Mouse (Mus musculus) retina, postnatal 7 days (tissue): ENCODE measurements at regions not wholly inside any gene's neighbourhood (a gene's known extent, or its start where the extent isn't known, plus 50 kb on each side); places are given as distances from the start of the nearest gene placed in this dataset.
"Not testable (repeated sequence)": the region's sequence is repeated elsewhere in the genome, so short reads cannot be mapped to it uniquely, and the experiment has no call there.

ENCODE experiments used
- DNase-seq: peaks from one replicate; pipeline ENCODE4 v3.0.0-alpha.2; 2012; ENCODE audit warnings: low read depth, low spot score

DNA sequence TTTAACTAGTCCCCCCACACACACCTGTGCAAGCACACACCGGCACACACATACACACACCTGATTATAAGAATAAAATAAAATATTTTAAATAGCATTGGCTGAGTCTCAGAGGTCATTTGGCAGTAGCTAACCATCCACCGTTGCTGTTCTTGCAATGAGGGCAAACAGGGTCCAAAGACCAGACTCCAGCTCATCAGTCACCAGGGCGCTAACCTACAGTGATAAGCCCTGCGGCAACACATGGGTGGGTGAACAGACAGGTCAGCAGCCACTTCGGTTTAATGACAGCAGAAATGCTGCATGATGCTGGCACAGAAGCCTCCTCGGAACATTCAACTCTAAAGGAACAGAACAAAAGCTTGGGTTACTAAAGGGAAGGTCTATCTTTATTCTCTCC is 54.9 kb downstream of the Tas2r134 start:
- peak; percentile 11 for DNase-seq

DNA sequence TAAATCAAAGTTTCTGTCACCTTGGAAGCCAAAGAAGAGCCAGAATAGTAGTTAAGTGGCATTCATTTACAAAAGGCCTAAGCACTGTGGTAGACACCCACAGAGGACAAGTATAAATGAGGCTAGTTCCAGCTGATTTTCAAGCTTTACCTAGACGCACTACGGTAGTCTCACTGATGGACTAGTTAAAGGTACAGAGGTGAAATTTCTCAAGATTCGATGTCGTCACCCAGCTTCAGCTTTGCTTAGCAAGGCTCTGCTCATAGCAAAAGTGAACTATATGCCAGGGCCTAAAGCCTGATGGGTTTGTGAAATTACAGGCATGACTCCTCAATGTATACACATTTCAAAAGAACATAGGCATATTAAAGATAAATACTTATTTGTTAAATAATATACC is 55.4 kb downstream of the Tas2r134 start:
- DNase-seq = no peak

DNA sequence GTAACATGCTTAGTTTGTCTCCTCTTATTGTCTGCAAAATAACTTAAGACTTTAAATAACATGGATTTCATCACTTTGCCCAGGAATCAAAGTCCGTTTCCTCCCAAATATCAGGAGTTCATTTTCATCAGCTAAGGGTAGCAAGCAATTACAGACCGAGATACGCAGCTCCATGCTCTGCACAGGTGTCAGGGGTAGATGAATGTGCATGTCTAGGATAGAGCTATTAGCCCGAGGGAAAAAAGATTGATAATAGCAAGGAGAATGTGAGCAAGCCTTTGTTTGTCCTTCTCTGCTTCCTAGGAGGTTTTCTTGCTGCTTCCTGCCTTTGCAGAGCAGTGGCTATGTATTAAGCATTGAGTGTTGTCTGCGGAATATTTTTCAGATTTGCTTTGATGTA is 77.8 kb downstream of the Tas2r134 start:
- no peak for DNase-seq

DNA sequence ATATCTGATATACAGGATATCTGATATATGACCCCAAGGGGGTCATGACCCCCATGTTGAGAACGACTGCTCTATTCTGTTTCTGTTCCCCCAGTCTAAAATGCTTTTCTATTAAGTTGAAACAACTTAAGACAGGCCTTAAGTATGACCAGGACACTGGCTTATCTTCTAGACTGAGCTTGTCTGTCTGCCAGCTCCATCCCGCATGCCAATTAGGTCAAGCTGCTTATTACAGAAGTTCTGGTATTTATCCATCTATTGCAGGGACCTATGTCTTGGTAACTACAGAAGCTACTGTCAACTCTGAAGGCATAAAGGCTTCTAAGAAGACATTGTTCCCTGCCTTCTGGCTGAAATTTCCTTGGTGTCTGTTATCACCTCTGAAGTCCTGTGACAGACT is 81.4 kb downstream of the Tas2r134 start:
- DNase-seq = no peak

DNA sequence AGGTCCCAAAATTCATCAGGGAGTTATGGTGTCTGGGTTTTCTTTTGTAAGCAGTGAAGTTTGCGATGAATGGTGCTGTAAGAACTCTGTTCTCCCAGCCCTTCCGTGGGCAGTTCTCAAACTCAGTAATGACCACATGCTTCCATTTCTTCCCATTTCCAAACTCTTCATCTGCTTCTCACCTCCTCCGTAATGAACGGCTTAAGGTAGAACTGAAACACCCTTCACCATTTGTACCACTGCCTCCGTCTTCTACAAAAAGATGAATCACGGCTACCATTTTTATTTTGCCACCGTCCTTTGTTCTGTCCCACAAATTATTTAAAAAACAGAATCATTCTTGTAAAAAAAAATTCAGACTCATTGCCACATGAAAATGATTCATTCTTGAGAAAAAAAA is 85.3 kb downstream of the Tas2r134 start:
- DNase-seq = no peak

DNA sequence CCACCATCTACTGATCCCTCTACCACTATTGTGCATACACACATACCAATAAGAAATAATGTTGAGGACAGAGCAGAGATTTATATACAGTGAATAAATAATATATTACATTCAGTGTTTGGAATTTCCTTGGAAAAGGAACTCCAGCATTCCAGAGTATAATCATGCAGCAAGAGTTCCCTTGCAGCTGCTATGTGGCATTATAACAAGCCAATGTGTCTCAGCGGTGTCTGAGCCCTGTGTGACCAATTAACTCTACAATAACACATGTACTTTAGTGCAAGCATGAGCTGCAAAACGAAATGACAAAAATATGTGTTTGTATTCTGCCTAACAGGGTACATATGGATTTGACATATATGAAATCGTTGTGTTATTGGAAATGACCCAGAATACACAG is 103.5 kb downstream of the Tas2r134 start:
- no peak for DNase-seq

DNA sequence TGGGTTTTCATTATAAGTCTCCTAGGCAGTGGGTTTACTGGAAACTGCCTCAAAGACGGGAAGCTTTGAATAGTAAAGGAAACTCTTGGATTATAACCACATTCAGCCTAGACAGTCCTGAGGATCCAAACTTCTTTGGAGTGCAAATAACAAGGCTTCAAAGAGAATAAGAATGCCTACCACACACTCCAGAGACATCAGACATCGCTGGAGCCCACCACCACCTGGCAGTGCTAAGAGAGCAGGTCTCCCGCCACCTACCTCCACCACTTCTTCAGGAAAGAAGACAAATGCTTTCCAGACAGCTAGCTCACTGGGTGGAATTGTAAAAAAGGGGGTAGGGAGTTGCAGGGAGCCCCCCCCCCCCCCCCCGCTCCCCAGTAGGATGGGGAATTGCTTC is 104.4 kb downstream of the Tas2r134 start:
- DNase-seq = no peak

DNA sequence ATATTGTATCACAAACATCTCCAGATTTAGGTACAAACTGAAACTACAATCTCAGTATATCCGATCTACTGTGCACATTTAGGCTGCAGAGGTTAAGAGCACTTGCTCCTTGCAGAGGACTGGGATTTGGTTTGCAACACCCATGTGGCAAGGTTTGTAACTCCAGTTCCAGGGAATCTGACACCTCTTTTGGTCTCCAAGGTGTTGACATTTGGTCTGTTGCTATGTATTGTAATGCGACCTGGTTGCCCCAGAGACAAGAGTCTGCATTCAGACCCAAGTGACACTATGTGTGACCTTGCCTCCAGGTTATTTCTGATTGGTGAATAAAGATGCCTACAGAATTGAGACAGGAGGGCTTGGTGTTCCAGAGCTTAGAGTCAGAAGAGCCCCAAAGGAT is 105.0 kb downstream of the Tas2r134 start:
- DNase-seq = no peak

DNA sequence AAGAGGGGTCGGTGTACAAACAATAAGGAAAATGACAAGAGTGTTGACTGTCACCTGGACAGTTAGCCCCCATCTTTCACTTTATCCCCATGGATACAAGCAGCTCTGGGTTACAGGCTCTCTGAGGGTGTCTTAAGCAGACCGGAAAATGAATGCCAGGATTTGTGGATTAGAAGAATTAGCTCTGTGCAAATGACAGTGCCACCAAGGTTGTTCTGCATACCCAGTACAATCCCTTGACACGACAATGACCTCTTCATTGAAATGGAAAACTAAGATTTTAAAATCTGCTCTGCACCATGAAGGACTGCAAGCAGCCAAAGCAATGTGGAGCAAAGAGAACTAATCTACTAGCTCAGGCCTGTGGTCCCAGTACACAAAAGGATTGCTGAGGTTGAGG is 105.9 kb downstream of the Tas2r134 start:
- DNase-seq = no peak

DNA sequence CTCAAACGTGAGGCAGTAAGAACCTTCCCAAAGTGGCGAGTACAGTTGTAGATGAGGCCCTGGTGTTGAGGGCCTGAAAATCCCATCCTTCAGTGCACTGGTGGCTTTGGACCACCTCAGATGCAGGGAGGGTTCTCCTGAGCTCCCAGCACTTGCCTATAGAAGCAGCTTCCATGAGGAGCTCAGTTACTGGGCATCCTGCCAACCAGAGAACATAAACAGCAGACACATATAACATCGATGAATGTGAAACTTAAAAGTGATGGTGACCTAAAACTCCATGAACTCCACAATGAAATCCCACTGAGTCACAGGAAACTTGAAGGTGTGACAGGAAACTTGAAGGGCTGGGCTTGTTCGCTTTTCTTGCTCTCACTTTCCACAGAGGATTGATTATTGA is 109.1 kb downstream of the Tas2r134 start:
- DNase-seq = no peak

DNA sequence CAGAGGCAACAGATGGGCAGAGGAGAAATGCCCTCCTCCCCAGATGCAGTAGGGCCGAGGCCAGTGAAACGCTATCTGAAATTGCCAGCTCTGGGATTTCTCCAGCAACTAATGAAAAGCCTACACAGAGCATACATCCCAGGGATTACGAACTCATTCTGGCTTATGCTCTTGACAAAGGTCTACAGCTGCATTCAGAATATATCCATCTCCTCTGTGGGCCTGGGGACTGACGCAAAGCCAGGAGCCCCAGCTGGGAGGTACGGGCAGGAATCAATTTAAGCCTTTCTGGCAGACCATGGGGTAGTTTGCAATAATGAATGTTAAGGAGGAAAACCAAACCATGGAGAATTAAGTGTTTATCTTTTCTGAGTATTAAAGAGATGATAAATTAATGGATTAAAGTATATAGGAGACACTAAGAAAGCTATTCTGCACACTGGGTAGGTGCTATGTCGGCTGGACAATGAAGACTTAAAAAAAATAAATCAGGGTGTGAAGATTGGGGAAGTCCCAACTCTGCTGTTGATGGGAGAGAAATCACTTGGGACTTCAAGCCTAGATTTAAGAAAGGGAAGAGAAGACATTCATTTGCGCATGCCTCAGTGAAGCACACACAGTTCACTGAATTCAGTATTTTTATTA is 120.5 kb downstream of the Tas2r134 start:
- no peak for DNase-seq

DNA sequence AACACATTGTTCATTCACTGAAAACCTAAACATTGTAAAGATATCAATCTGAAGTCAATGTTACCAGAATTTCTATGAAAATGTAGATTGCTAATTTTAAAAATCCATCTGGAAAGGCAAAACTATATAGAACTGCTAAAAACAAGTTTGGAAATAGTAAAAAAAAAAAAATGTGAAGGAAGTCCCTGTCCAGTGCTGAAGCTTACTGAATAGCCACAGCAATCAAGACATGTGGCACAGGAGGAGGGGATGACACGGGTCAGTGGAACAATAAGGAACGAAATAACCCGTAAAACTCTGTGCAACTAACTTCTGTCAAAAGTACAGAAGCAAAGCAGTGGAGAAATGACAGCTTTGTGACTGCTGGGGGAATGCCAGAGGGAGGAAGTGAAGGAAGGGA is 121.9 kb downstream of the Tas2r134 start:
- no peak for DNase-seq

DNA sequence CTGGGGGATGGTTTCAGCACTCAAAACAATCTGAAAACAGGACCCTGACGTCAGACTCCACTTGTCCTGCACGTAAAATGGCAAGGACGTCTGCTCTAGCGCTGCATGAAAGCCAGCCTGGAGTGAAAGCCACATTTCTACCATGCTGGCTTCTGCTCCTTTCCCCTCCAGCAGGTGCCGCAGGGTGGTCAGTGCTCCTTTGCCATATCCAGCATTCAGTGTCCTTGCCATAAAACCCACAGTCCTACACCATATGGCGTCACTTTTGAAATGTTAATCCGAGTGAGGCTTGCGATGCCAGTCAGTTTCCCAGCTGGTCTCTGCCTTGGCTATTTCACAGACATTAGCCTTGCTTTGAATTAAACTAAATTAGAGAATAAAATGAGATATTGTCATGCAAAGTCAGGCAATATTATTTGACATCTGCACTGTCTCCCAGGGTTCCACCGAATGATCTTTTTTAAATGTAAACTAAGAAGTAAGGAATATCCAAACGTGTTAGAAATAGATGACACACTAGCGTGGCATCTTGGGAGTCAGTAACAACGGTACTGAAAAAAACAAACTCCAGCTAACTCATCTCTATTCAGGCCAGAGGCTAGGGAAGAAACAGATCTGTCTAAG is 125.7 kb downstream of the Tas2r134 start:
- no peak for DNase-seq

DNA sequence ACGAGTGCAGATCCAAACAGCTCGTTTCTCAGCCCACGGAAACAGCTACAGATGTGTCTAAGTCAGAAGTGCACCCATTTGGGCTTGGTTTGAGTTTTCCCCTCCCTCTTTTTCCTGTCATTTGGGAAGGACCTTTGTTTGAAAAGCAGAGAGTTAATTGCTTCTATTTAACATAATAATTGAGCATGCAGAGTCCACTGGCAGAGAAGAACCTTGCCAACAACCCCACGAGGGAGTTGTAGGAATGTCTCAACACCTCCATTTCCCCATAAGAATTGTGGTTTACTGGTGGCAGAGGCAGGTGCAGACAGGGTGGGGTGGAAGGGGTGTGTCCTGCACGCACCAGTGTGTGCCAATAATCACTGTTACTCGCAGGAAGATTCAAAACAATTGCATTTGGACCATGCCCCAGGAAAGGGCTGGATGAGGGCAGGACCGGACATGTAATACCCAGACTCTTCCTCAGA is 126.3 kb downstream of the Tas2r134 start:
- DNase-seq = no peak

DNA sequence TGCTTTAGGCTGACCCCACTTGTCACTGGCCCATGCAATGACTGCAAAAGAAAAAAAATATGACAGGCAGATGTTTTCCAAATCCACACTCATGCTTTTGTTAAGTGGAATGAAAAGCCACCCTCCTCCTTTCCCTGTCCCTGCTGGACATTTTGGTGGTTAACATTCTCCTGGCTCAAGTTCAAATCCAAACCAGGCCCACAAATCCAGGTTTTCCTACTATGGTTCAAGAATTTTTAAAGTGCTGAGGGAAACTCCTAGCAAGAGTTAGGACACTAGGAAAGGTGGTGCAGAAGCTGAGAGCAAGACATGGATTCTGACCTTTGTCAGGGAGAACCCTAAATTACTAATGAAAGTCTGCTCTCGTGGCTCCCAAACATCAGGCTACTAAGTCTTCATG is 130.1 kb downstream of the Tas2r134 start:
- no peak for DNase-seq

DNA sequence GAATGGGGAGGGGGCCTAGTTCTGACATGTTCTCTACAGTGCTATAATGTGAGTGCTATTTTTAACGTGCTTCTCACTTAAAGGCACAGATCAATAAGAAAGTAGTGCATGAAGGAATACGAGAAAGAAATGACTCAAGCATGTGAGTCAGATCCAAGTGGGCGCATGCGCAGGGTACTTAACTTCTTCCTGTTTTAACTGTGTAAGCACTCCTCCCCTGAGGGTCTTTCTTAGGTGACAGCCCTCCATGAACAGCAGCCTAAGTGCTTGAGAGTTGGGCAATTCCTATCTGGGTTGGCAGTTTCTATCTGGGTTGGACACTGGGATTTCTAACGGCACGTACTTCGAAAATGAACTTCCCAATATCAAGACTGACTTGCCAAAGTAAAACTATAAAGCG is 130.8 kb downstream of the Tas2r134 start:
- no peak for DNase-seq

DNA sequence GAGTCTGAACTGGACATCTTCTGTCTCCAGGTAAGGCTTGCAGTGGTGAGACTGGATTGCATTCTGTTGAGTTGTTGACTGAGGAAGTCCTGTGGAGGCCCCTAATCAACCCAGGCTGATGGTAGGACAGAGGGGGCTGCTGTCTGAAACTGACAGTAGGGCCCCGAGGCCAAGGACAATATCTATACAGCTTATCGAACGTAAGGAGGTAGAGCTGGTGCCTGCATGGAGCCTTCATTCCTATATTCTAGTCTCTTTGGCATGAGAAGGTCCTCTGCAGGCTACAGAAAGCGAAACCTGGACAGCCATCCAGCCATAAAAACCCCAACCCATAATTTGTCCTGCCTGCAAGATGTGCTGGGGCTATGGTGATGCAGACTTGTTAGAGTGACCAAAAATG is 135.6 kb downstream of the Tas2r134 start:
- DNase-seq = no peak

DNA sequence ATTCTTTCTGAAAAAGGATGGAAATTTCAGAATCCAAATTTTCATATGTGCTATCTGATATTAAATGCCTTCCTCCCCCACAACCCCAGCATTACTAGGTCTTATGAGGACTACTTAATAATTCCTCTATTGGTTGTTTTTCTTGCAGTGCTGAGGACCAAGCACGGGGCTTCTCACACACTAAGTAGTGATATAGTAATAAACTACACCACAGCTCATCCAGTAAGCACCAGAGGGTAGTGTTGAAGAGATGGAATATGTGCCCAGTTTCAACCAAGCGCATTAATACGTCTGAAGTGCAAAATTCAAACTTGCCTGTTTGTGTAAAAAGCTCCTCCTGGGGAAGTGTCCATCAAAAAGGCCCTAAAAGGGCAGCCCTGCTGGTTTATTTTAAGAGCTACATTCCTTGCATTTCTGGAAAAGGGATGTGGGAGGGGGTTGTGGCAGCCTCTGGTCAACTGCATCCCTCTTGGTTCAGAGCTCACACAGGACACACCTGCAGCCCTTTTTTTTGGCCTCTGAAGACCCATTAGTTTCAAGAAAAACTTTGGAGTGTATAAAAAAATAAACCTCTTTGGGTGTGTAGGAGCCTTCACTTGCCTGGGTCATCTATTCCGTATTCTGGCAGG is 140.3 kb downstream of the Tas2r134 start:
- DNase-seq = no peak

DNA sequence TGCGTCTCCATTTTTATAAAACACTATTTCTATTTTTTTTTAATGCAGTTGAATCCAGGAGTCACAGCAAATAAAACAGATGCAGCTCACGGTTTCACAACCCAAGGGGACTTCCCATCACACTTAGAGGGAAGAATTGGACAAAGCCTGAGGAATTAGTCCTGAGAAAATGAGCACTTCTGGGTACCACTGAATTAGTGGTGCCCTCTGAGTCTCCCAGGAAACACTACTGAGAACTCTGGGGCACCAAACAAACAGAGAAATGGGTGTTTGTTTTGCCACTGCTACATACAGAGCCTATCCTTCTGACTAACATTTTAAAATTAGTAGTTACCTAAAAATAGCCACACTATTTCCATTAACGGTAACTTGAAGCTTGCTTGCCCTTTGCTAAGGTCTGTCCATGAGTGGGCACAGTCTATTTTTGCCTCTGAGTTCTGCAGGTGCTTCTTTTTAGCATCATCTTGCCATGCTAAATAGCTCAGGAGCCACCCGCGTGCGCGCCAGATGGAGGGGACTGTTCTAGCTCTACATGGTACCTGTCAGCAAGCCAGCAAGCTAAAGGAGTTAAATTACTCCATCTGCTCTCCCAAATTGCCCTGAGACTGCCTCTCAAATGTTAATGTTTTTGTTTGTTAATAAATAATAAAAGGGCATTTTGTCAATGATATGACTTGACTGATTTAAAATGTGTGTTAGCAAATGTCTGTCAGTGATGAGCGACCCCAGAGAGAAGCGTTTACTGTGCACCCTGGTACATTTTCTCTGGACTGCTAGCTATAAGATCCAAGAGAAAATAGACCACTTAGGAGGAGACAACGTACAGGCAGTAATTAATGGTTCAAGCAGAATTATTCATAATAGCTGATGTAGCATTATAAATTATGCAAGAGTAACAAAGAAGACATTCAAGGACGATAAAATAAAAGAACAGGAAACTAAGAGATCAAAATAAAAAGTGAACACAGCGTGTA is 141.3 kb downstream of the Tas2r134 start:
- no peak for DNase-seq

DNA sequence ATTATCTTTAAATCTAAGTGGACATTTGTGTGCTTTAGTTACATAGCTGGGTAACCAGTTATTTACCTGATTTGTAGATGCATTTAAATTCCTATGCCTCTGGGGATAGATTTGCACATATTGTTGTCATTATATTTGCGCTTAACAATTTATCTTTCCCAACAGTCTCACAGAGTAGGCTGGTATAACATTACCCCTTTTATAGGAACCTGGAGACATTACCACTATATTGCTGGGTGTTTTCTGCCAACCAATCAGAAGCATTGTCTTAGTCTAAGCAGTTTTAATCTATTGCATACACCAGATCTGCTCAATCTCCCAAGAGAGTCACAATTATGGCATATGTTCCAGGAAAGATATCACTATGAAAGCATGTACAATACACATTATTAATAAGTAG is 149.8 kb downstream of the Rbm43 start:
- no peak for DNase-seq

DNA sequence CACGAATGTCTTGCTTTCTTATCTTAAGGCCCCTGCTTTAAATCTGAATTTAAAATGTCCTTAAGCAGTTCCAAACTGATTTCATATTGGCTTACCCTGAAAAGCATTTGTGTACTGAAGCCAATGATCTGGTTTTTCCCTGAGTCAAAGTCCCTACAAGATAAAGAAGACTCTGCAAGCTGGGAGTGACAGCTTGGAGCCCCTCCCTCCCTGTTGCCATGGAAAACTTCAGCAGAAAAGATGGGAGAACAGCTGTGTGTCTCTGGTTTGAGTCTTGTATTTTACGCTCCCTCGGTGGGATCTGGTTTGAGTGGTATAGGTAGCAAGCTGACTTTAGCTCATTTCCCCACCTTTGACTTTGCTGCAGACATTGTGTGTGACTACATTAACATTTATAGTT is 146.1 kb downstream of the Rbm43 start:
- DNase-seq = no peak

DNA sequence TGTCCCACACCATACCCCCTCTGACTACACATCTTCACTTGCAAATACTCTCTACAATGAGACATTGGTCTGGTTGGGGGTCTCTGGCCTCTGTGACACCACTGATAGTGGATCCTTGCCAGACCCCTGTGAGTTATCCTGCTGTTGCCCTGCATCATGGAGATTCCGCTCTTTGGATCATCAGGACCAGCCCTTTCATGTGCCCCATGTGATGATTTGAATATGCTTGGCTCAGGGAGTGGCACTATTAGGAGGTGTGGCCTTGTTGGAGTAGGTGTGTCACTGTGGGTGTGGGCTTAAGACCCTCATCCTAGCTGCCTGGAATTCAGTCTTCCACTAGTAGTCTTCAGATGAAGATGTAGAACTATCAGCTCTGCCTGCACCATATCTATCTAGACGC is 141.7 kb downstream of the Rbm43 start:
- DNase-seq = not testable (repeated sequence)
